In the genomic region with DNA sequence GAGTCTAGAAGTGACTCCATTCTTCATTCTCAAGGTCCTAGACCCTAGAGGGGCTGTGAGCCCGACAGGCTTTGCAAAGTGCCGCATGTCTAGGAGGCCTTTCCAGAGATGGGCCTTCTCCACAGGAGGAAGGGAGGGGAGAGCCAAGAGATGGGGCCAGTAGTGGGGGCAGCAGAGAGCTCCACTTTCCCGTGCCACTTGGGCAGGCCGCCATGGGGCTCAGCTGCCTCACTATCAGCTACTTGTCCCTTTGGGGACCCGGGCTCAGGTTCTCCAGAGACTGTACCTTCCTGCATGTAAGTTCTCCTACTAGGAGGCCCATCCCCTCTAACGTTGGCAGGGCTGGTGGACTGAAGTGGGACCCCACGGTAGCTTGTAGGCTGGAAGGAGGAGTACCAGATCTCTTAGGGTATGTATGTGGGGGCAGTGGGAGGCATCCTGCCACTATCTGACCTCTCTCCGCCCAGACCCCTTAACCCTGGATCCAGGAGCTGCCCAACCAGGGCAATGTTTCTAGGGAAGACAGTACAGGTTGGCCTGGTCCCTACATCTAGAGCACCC, we compare ENCODE assay signal across 8 mouse cellular contexts. TPM values are rescaled to one million over a fixed set of nuclear protein-coding genes. Genes with fewer than 3 reads are reported as not detected.
DNase-seq lines count a peak whose midpoint lies in the region; ATAC-seq and TF ChIP-seq lines count a peak whose summit lies in the region.

No protein-coding gene starts in this region.

- H3K4me1 ChIP-seq in lung, embryonic 14.5 days (ENCODE audit: insufficient read depth): peaks cover 5% of the 10 kb centered on the region; the same call in 1 of the 2 replicates
- H3K4me1 ChIP-seq in intestine, embryonic 15.5 days (replicated peaks): peaks cover 32% of the 10 kb centered on the region

- H3K27me3 ChIP-seq in lung, embryonic 14.5 days (ENCODE audit: insufficient read depth, low read length): peaks cover 17% of the 10 kb centered on the region
- peaks cover 3% of the 10 kb centered on the region; the same call in 1 of the 2 replicates for H3K27me3 ChIP-seq in intestine, embryonic 15.5 days (replicated peaks)
- H3K27me3 ChIP-seq in myocyte (ENCODE audit: control insufficient read depth, insufficient read depth, insufficient read length): no peaks in the 10 kb centered on the region

- H3K9me3 ChIP-seq in lung, embryonic 14.5 days (ENCODE audit: low read depth, low read length): no peaks in the 10 kb centered on the region
- no peaks in the 10 kb centered on the region for H3K9me3 ChIP-seq in intestine, embryonic 15.5 days

- DNase-seq in cerebellum, postnatal 10 days: peak; percentile 58 to 66
- no peak for DNase-seq in cerebellum, postnatal 4 days (ENCODE audit: low spot score in 2 of 2)
- no peak for DNase-seq in lung, embryonic 14.5 days
- DNase-seq in lung, postnatal 14 days: no peak
- DNase-seq in embryo, embryonic 10.5 days (ENCODE audit: low spot score): no peak
- no peak for DNase-seq in layer of hippocampus, adult 11-12 months (ENCODE audit: low spot score)

- peak overlapping the region; percentile 28; the same call in 1 of the 2 replicates for H3K9ac ChIP-seq in lung, embryonic 14.5 days
- no peak overlapping the region; the same call in 1 of the 2 replicates for H3K9ac ChIP-seq in intestine, embryonic 15.5 days

- no peak overlapping the region for H3K4me3 ChIP-seq in lung, embryonic 14.5 days (ENCODE audit: low read depth, low read length)
- H3K4me3 ChIP-seq in intestine, embryonic 15.5 days (replicated peaks): 0 out of 2 replicates have a peak overlapping the region, but pooled peaks have one; percentile 1
- no peak overlapping the region for H3K4me3 ChIP-seq in myocyte

- no peak for TF ChIP-seq CTCF in lung, embryonic 14.5 days (IDR thresholded peaks at IDR 0.05; ENCODE audit: low read depth)

- no peak overlapping the region for H3ac ChIP-seq in myocyte (ENCODE audit: control insufficient read depth, insufficient read length)

- H3K4me2 ChIP-seq in lung, embryonic 14.5 days: peak overlapping the region; percentile 22; the same call in 1 of the 2 replicates
- peak overlapping the region; percentile 85 for H3K4me2 ChIP-seq in intestine, embryonic 15.5 days (replicated peaks)
- H3K4me2 ChIP-seq in myocyte (ENCODE audit: low read depth): peak overlapping the region; percentile 96

- ATAC-seq in lung, embryonic 14.5 days (ENCODE audit: insufficient read depth): no peak
- ATAC-seq in intestine, embryonic 15.5 days: no peak

- no peak for TF ChIP-seq POLR2A in myocyte (IDR thresholded peaks at IDR 0.05; ENCODE audit: insufficient read length, low read depth)

- peaks cover 13% of the 10 kb centered on the region for H3K79me2 ChIP-seq in myocyte (ENCODE audit: control insufficient read depth, insufficient read depth)

- no peak overlapping the region for H3K27ac ChIP-seq in lung, embryonic 14.5 days (ENCODE audit: low read depth)
- no peak overlapping the region for H3K27ac ChIP-seq in intestine, embryonic 15.5 days

- 66% methylated on average over 8 of the region's 8 CpGs for WGBS in lung, embryonic 14.5 days
- 55% methylated on average over 8 of the region's 8 CpGs for WGBS in intestine, embryonic 15.5 days

- H3K36me3 ChIP-seq in lung, embryonic 14.5 days (ENCODE audit: insufficient read depth): peaks cover 24% of the 10 kb centered on the region; the same call in 1 of the 2 replicates
- peaks cover 13% of the 10 kb centered on the region for H3K36me3 ChIP-seq in intestine, embryonic 15.5 days
- H3K36me3 ChIP-seq in myocyte (ENCODE audit: control insufficient read depth, insufficient read depth): peaks cover 7% of the 10 kb centered on the region

TF ChIP-seq in myocyte, 11 proteins besides CTCF, POLR2A, EP300 and RAD21:
- TF ChIP-seq POLR2AphosphoS2 (IDR thresholded peaks at IDR 0.05; ENCODE audit: insufficient read length, low read depth) (no peak), REST (IDR thresholded peaks at IDR 0.05; ENCODE audit: insufficient read depth, insufficient read length) (no peak), TCF12 (IDR thresholded peaks at IDR 0.05; ENCODE audit: insufficient read depth, poor library complexity, severe bottlenecking) (no peak), E2F4 (IDR thresholded peaks at IDR 0.05; ENCODE audit: insufficient read depth) (no peak), MAX (IDR thresholded peaks at IDR 0.05; ENCODE audit: low read depth) (no peak), SRF (IDR thresholded peaks at IDR 0.05; ENCODE audit: control insufficient read depth, insufficient read length, low read depth) (no peak), USF1 (IDR thresholded peaks at IDR 0.05; ENCODE audit: low read depth) (no peak), MYOG (IDR thresholded peaks at IDR 0.05; ENCODE audit: control insufficient read depth in 1 of 3, insufficient read depth in 1 of 3, insufficient read length in 2 of 3, low read depth in 2 of 3) (no peak), CEBPB (IDR thresholded peaks at IDR 0.05; ENCODE audit: insufficient read depth, poor library complexity, severe bottlenecking) (no peak)

RNA-seq across cellular contexts. Expression of a gene that starts 3.3 kb away (rescaled TPM):
- 14.7 and 16.9 TPM in 2 replicates for polyA plus RNA-seq in lung, embryonic 14.5 days (2014; fragmentation: Nextera tagmentation; extraction: Ambion mirVana)
- 37.3 and 44.5 TPM in 2 replicates for polyA plus RNA-seq in intestine, embryonic 15.5 days (2015; fragmentation: Nextera tagmentation; extraction: Ambion mirVana)
- 13.8 TPM for polyA plus RNA-seq in myocyte (2012; fragmentation: generic; extraction: Trizol)

RNA-seq across cellular contexts. Expression of a gene that starts 23.2 kb away (rescaled TPM):
- polyA plus RNA-seq in lung, embryonic 14.5 days (2014; fragmentation: Nextera tagmentation; extraction: Ambion mirVana): 19.9 and 22.0 TPM in 2 replicates
- 14.5 and 15.8 TPM in 2 replicates for polyA plus RNA-seq in intestine, embryonic 15.5 days (2015; fragmentation: Nextera tagmentation; extraction: Ambion mirVana)
- 9.3 TPM for polyA plus RNA-seq in myocyte (2012; fragmentation: generic; extraction: Trizol)

RNA-seq across cellular contexts. Expression of a gene that starts 56.0 kb away (rescaled TPM):
- polyA plus RNA-seq in lung, embryonic 14.5 days (2014; fragmentation: Nextera tagmentation; extraction: Ambion mirVana): 6.2 TPM in 2 replicates
- polyA plus RNA-seq in intestine, embryonic 15.5 days (2015; fragmentation: Nextera tagmentation; extraction: Ambion mirVana): 19.4 and 21.3 TPM in 2 replicates
- 34.7 TPM for polyA plus RNA-seq in myocyte (2012; fragmentation: generic; extraction: Trizol)

Comparison
In these comparisons a context has a peak if more than half of its experiments do, and no peak if none do; other contexts are left out.
1. DNase-seq: peak in cerebellum, postnatal 10 days (2 of 2); none in cerebellum, postnatal 4 days (0 of 2), lung, embryonic 14.5 days (single experiment), lung, postnatal 14 days (single experiment), embryo, embryonic 10.5 days (single experiment) and layer of hippocampus, adult 11-12 months (single experiment).
2. H3K4me2 ChIP-seq: peak in every context shown above with its lines; median percentile 96 in myocyte; 85 in intestine, embryonic 15.5 days; 22 in lung, embryonic 14.5 days.